Mouse (Mus musculus) embryonic fibroblast, embryonic 13.5 days (primary cell): ENCODE measurements around the gene Ccdc194.

Experiments
- CTCF ChIP-seq: IDR thresholded peaks from 2 replicates; pipeline ENCODE4 v1.5.1; 2011; ENCODE audit warnings: mild to moderate bottlenecking, control low read depth, low read length, moderate library complexity, borderline replicate concordance; ENCODE audit not compliant: insufficient read depth
- POLR2A ChIP-seq: IDR thresholded peaks from 2 replicates; pipeline ENCODE4 v1.6.1; 2011; ENCODE audit warnings: low read depth, mild to moderate bottlenecking, control low read depth, low read length, moderate library complexity

- TF ChIP-seq CTCF (no peak), POLR2A (no peak)
Observed at GRCm38 (mm10) chr8:71495811-71496210, 29.7 kb downstream of the Ccdc194 start.
